Mouse (Mus musculus) thymus, adult 2 months (tissue): ENCODE measurements at regions not wholly inside any gene's neighbourhood (a gene's known extent, or its start where the extent isn't known, plus 50 kb on each side); places are given as distances from the start of the nearest gene placed in this dataset.

Source experiments
- CTCF ChIP-seq: fragments of 200-500 bp; IDR thresholded peaks from 2 replicates; pipeline ENCODE4 v1.5.1; 2012; ENCODE audit warnings: mild to moderate bottlenecking, control low read depth, low read length, moderate library complexity, borderline replicate concordance; ENCODE audit not compliant: control insufficient read depth, poor library complexity, insufficient read depth; ENCODE audit errors: extremely low read depth
- POLR2A ChIP-seq: fragments of 200-500 bp; IDR thresholded peaks from 2 replicates; pipeline ENCODE4 v1.6.1; 2012; ENCODE audit warnings: mild to moderate bottlenecking, low read length, control low read depth, moderate library complexity; ENCODE audit not compliant: control insufficient read depth, poor library complexity, insufficient read depth; ENCODE audit errors: extremely low read depth

- no peak for TF ChIP-seq CTCF
- TF ChIP-seq POLR2A: no peak
Measured at GRCm38 (mm10) chrX:11959871-11960552, 200.1 kb downstream of the Bcor start.
